Mouse (Mus musculus): ENCODE results near the gene Erich3.

GRCm38 (mm10) chr3:154761108-154761507 lies 97.4 kb downstream of the Erich3 start:
- TF ChIP-seq CTCF (conservative IDR thresholded peaks at IDR 0.05 in 1 of 2, IDR thresholded peaks at IDR 0.05 in 1 of 2; ENCODE audit: low read depth in 2 of 2, low read length in 2 of 2) (no peak), BHLHE40 (IDR thresholded peaks at IDR 0.05; ENCODE audit: low read depth, low read length) (no peak), RAD21 (IDR thresholded peaks at IDR 0.05; ENCODE audit: low read depth, low read length) (no peak), JUND (conservative IDR thresholded peaks at IDR 0.05; ENCODE audit: low read depth, low read length) (no peak), EP300 (IDR thresholded peaks at IDR 0.05; ENCODE audit: low read length) (no peak), CHD2 (IDR thresholded peaks at IDR 0.05; ENCODE audit: low read length) (no peak), ZKSCAN1 (IDR thresholded peaks at IDR 0.05; ENCODE audit: borderline replicate concordance, low read depth, low read length) (no peak), TCF12 (IDR thresholded peaks at IDR 0.05; ENCODE audit: low read depth, low read length) (no peak), USF1 (IDR thresholded peaks at IDR 0.05; ENCODE audit: low read depth, low read length) (no peak), POLR2A (IDR thresholded peaks at IDR 0.05; ENCODE audit: low read depth, low read length) (no peak), TBP (conservative IDR thresholded peaks at IDR 0.05; ENCODE audit: low read depth, low read length) (no peak), E2F4 (IDR thresholded peaks at IDR 0.05; ENCODE audit: insufficient replicate concordance, low read depth, low read length) (no peak)

Measured in CH12.LX (cell line).